Mouse (Mus musculus) monocyte, adult 5-6 weeks (primary cell): ENCODE measurements around the gene Acads. TPM values are rescaled to one million over a fixed set of nuclear protein-coding genes. Genes with fewer than 3 reads are reported as not detected.
A peak's percentile ranks its signal among the peaks of the same experiment; 100 is the strongest.
"Not testable (repeated sequence)": the region's sequence is repeated elsewhere in the genome, so short reads cannot be mapped to it uniquely, and the experiment has no call there.

Experiments used
- ATAC-seq: fragments of 153-309, 156-312 bp; replicated peaks from 2 replicates; pipeline ENCODE4 v1.8.0; 2017; ENCODE audit warnings: mild to moderate bottlenecking; ENCODE audit not compliant: low TSS enrichment, insufficient number of reproducible peaks, severe bottlenecking, poor library complexity, low FRiP score
- total RNA-seq: library from RNA; stranded (forward); fragments of 200-1000, 200-491, 200-594 nt; gene quantifications from 3 replicates; pipeline ENCODE4 v1.2.3, GENCODE M21; 2017

Acads gene
- total RNA-seq, 1 experiment from 2014 or later = 10.4 TPM

DNA sequence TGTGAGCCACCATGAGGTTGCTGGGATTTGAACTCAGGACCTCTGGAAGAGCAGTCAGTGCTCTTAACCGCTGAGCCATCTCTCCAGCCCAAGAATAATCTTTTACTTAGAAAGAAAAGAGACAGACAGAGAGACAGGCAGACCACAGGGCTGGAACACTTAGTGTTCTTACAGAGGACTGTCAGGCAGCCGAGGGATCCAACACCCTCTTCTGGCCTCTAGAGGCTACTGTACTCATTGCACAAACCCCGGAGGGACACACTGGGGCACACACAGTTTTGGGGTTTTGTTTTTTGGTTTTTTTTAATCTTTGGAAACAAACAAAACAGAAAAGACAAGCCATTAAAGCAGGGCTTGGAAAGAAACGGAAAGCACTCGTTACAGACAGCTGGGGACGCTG lies 10.2 kb upstream of the Acads start:
- ATAC-seq = no peak

DNA sequence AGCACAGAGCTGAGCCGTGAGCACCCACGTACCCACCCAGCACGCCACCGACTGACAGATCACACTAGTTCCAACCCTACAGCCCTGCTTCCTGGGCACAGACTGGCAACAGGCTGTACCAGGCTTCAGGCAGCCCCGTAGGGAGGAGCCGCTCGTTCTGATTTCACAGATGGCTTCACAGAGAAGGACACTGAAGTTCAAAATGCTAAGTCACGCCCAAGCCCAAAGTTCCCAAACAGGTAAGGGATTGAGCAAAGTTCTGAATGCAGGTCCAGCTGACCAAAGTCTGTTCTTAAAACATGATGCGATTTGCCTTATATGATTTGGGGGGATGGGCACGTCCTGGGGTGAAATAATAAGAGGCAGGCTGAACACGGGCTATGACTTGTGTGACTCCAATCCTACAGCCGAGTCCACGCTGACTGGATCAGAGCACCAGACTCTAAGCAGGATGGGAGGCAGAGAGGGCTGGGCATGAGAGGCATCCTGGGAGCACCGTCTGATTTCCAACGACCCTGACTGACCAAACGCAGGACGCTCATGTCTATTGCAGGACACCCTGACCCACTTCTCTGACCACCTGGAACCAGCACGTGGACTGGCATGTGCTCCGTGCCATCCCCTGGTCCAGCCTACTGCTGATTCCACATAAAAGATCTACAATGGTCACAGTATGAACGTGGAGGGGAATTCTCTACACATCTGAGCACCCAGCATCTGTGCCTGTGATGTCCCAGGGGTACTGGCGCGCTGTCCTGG lies 8.5 kb upstream of the Acads start:
- no peak for ATAC-seq

DNA sequence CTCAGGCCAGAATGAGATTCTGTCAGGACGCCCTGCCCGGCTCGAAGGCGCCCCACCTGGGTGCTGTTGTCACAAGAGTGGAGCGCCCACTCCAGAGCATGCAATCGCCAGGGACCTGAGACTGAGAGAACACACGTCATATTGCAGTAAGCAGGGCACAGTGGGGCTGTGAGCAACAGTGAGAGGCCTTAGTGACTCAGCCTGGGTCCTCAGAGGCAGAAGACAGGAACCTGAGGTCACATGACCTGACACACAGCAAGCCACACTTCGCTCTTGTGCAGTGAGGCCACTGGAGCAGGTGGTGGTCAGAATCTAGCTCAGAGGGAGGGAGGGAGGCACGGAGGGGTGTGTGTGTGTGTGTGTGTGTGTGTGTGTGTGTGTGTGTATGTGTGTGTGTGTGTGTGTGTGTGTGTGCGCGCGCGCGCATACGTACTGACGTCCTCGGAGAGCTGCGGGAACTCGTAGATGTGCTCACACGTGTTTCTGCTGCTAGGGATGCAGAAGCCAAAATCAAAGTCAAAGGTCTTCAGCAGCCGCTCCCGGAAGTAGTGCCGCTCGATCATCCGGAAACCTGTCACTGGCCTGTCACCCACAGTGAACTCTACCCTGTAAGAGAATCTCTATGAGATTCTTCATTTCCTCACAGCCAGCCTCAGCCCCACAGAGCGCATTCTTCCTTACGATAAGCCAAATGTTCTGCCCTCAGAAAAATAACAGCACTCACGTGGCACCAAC lies 7.6 kb upstream of the Acads start:
- ATAC-seq = no peak; the same call in 1 of the 2 replicates

DNA sequence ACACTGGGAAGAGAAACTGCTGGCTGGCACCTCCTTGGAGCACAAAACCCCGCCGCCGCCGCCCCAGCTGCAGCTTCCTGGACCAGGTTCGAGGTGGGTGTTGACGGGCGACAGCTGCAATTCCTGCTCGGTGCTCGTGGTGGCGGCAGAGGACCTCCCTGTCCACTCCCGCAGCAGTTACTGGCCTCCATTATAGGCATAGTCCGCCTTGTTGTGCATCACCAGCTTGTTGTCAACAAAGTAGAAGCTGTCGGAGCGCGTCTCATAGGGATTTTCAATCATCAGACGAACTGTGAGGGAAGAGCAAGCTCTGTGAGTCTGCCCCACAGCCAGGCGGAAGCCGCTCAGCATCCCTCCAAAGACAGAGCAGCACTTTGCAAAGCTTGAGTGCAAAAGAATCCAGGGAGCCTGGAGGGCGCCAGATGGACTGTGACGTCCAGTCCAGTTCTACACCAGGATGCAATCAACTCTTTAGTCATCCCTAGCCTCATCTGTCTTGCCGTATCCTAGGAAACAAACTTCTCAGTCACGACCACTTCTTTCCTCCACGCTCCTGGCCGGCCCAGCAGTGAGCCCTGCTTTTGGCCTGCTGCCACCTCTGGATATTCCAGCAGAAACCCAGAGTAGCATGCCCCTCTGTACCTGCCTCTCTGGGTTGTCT lies 6.2 kb upstream of the Acads start:
- peak; percentile 93 for ATAC-seq

DNA sequence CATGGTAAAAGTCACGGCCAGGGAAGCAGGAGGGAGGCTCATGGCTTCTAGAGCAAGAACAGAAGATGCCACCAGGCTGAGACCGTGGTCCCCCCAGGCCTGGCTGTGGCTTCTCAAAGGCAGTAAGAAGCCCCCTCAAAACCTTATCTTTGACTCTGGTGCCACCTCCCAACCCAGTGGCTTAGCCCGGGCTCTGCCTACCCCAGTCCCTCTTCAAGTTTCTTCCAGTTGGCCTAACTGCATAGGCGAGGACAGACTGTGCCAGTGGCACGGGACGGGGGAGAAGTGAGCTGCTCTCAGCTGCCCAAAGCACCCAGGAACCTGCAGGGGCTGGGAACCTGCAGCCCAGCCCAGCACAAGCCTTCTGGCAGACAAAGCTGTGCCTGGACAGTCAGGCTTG lies 5.5 kb upstream of the Acads start:
- ATAC-seq = no peak

- no peak for ATAC-seq
These were observed 1.8 kb upstream of the Acads start for GRCm38 (mm10) chr5:115120978-115121377.

GRCm38 (mm10) chr5:115117467-115117866 lies 1.7 kb downstream of the Acads start:
- ATAC-seq = no peak; the same call in 1 of the 2 replicates

- no peak for ATAC-seq
These were observed 2.7 kb downstream of the Acads start for GRCm38 (mm10) chr5:115116426-115116825.

GRCm38 (mm10) chr5:115114501-115114900 lies 4.6 kb downstream of the Acads start:
- ATAC-seq = no peak

DNA sequence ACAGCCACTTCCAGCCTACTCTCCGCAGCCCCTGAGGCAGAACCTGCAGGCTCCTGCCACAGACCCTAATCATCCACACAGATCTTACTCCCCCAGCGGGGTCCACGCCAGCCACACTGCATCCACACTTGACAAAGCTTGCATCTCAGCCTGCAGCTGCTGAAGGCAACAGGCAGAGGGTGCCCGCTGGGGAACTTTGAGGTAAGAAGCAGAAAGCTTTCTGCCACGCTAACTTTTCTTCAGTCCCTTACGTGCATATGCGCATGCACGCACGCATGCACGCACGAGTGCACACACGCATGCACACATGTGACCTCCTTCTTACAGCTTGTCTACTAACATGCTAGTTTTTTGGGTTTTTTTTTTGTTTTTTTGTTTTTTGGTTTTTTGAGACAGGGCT lies 5.9 kb downstream of the Acads start:
- ATAC-seq = 0 out of 2 replicates have a peak, but pooled peaks have one; percentile 25

- ATAC-seq = no peak
These were observed 8.0 kb downstream of the Acads start for GRCm38 (mm10) chr5:115111156-115111555.

- ATAC-seq = not testable (repeated sequence)
These were observed 15.9 kb downstream of the Acads start for GRCm38 (mm10) chr5:115103253-115103652.

GRCm38 (mm10) chr5:115102231-115102630 lies 16.9 kb downstream of the Acads start:
- ATAC-seq = no peak

GRCm38 (mm10) chr5:115100473-115100872 lies 18.7 kb downstream of the Acads start:
- no peak for ATAC-seq

- ATAC-seq = no peak
These were observed 19.2 kb downstream of the Acads start for GRCm38 (mm10) chr5:115099991-115100390.

- no peak for ATAC-seq
These were observed 19.6 kb downstream of the Acads start for GRCm38 (mm10) chr5:115099530-115099929.

GRCm38 (mm10) chr5:115098195-115098594 lies 21.0 kb downstream of the Acads start, which contains the start of gene Gm10401:
Gene Gm10401, minus strand, starts transcription at chr5:115098295.
- ATAC-seq = no peak

DNA sequence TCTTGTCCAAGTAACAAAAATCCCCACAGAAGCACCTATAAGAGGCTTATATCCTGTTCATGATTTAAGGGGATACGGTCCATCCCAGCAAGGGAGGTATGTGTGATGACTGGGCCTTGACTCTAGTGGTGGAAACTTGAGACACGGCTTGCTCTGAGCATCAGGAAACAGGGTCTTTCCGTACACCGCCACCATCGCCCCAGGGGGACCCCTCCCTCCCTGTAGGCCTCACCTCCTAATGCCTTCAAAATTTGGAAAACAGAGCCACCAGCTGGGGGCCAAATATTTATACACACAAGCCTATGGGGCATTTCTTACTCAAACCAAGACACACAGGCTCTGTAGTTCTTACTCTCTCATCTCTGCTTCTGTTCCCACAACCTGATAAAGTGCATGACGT lies 27.4 kb downstream of the Acads start:
- ATAC-seq = no peak

DNA sequence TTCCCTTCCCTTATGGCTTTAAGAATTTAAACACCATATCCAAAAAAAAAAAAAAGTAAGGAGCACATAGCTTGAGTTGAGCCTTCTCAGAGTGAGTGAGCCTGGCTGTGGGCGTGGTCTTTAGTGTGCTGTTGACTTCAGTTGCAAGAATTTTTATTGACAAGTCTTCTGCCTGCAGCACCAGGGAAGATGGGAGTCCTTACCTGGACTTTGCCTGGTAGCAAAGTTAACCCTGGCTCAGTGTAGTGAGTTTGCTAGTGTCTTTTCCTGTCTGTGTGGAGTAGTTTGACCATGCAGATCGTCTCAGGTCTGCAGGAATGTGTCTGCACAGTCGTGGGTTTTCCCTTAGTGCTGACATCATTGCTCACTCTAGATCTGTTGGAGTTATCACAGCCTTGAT lies 28.1 kb downstream of the Acads start:
- ATAC-seq = no peak
